Mouse (Mus musculus) embryonic facial prominence, embryonic 10.5 days (tissue): ENCODE results near the gene Melk. TPM values are rescaled to one million over a fixed set of nuclear protein-coding genes. Genes with fewer than 3 reads are reported as not detected.

ENCODE experiments used
- DNase-seq: peaks from one replicate; pipeline ENCODE4 v3.0.0-alpha.2; 2017; ENCODE audit warnings: low spot score
- H3K27ac ChIP-seq: fragments of 300-500 bp; sonication (generic); replicated peaks from 2 replicates; pipeline ENCODE4 v1.5.1; 2016; ENCODE audit warnings: mild to moderate bottlenecking
- H3K27me3 ChIP-seq: fragments of 300-500 bp; sonication (generic); replicated peaks from 2 replicates; pipeline ENCODE4 v1.6.1; 2016; ENCODE audit warnings: low read depth, mild to moderate bottlenecking; ENCODE audit not compliant: poor library complexity, severe bottlenecking
- H3K36me3 ChIP-seq: fragments of 300-500 bp; sonication (generic); replicated peaks from 2 replicates; pipeline ENCODE4 v1.6.1; 2016; ENCODE audit warnings: mild to moderate bottlenecking, moderate library complexity
- H3K4me1 ChIP-seq: fragments of 300-500 bp; sonication (generic); 2 replicates; pipeline ENCODE4 v1.6.1; 2016
- H3K4me3 ChIP-seq: fragments of 300-500 bp; sonication (generic); 2 replicates; pipeline ENCODE4 v1.5.1; 2016; ENCODE audit warnings: mild to moderate bottlenecking, moderate library complexity
- H3K9me3 ChIP-seq: fragments of 300-500 bp; sonication (generic); 2 replicates; pipeline ENCODE4 v1.6.1; 2016; ENCODE audit warnings: mild to moderate bottlenecking
- whole genome bisulfite sequencing: fragments of 180-500 bp; shearing (Covaris S2); methylation state at CpG from one replicate; pipeline ENCODE4 v1.1.7; 2016; 5-methylcytosine and 5-hydroxymethylcytosine counted together
- polyA plus RNA-seq: library from polyadenylated mRNA; unstranded; fragments of >200 nt; fragmentation: Nextera tagmentation; extraction: Ambion mirVana; gene quantifications from 2 replicates; pipeline ENCODE4 v1.2.1, GENCODE M21; 2016

Melk gene
- polyA plus RNA-seq, 1 experiment from 2014 or later, result 66.7 TPM

- Histone ChIP-seq H3K27ac (no peak overlapping the region), H3K36me3 (peaks cover 71% of the 10 kb centered on the region), H3K4me1 (no peaks in the 10 kb centered on the region), H3K27me3 (no peaks in the 10 kb centered on the region), H3K4me3 (no peak overlapping the region), H3K9me3 (no peaks in the 10 kb centered on the region)
- WGBS, result 94% methylated on average over 12 of the region's 12 CpGs
- no peak for DNase-seq
Measured at GRCm38 (mm10) chr4:44363434-44364013, 62.8 kb downstream of the Melk start.

- WGBS, result 84% methylated on average over 37 of the region's 37 CpGs
- H3K4me3 ChIP-seq, result no peak overlapping the region
- 0 out of 2 replicates have a peak, but pooled peaks cover 4% of the 10 kb centered on the region for H3K4me1 ChIP-seq
- DNase-seq, result no peak
- no peaks in the 10 kb centered on the region for H3K27me3 ChIP-seq
- no peaks in the 10 kb centered on the region for H3K9me3 ChIP-seq
- no peaks in the 10 kb centered on the region for H3K36me3 ChIP-seq
- H3K27ac ChIP-seq, result no peak overlapping the region
Measured at GRCm38 (mm10) chr4:44392231-44393216, 91.8 kb downstream of the Melk start.

GRCm38 (mm10) chr4:44402607-44403006 lies 101.9 kb downstream of the Melk start:
- no peaks in the 10 kb centered on the region for H3K36me3 ChIP-seq
- no peak overlapping the region for H3K27ac ChIP-seq
- peak; percentile 73 for DNase-seq
- H3K9me3 ChIP-seq, result no peaks in the 10 kb centered on the region
- no peaks in the 10 kb centered on the region for H3K4me1 ChIP-seq
- 5% methylated on average over 5 of the region's 5 CpGs for WGBS
- no peak overlapping the region for H3K4me3 ChIP-seq
- H3K27me3 ChIP-seq, result 0 out of 2 replicates have a peak, but pooled peaks cover 4% of the 10 kb centered on the region

GRCm38 (mm10) chr4:44404487-44404886 lies 103.8 kb downstream of the Melk start:
- 75% methylated on average over 5 of the region's 5 CpGs for WGBS
- DNase-seq, result no peak

More at GRCm38 (mm10) chr4:44404487-44404886, 103.8 kb downstream of the Melk start:
- no peak overlapping the region for H3K27ac ChIP-seq
- 0 out of 2 replicates have a peak, but pooled peaks cover 4% of the 10 kb centered on the region for H3K27me3 ChIP-seq
- no peaks in the 10 kb centered on the region for H3K36me3 ChIP-seq
- H3K4me1 ChIP-seq, result no peaks in the 10 kb centered on the region
- no peaks in the 10 kb centered on the region for H3K9me3 ChIP-seq
- H3K4me3 ChIP-seq, result no peak overlapping the region

Other genes starting within 250 kb of the Melk start
- gene Gne, start 216.7 kb upstream of the Melk start, polyA plus RNA-seq, result 20.5 and 20.8 TPM in 2 replicates
- gene Rnf38, start 67.1 kb upstream of the Melk start, polyA plus RNA-seq, result 34.1 and 34.8 TPM in 2 replicates